Mouse (Mus musculus) liver, adult 2 months (tissue): ENCODE data around the gene Fbxl13.

ENCODE experiments used
- CTCF ChIP-seq: fragments of 200-500 bp; IDR thresholded peaks from 2 replicates; pipeline ENCODE4 v1.5.1; 2011; ENCODE audit warnings: low read depth, low read length, control low read depth
- POLR2A ChIP-seq: fragments of 200-500 bp; IDR thresholded peaks from 2 replicates; pipeline ENCODE4 v1.6.1; 2011; ENCODE audit warnings: low read length, control low read depth; ENCODE audit not compliant: insufficient read depth; ENCODE audit errors: extremely low read depth

- no peak for TF ChIP-seq CTCF
- no peak for TF ChIP-seq POLR2A
Observed at GRCm38 (mm10) chr5:21494781-21495180, 150.7 kb downstream of the Fbxl13 start.
